Mouse (Mus musculus): ENCODE measurements around the gene Ccl26.
"Not testable (repeated sequence)": the region's sequence is repeated elsewhere in the genome, so short reads cannot be mapped to it uniquely, and the experiment has no call there.

Ccl26 gene

DNA sequence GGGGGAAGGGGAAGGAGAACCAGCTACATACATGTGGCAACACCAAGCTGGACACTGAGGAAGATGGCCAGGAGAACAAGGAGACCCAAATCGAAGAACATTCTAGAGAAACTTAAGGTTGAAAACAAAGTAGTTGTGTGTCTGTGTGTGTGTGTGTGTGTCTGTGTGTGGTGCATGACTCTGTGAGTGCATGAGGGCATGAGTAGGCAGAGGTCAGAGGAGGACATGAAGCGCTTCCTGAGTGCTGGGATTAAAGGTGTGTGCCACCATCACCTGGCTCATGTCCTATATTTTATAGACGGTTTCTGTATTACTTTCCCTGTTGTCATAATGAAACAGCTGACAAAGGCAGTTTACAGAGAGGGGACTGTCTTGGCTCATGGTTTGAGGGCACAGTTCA lies at the start of gene Ccl26:
Ccl26 (minus strand) TSS at position 101 of the 400 bp plus-strand sequence.
- DNase-seq (ENCODE audit: extremely low read depth, low read depth, low spot score) = no peak

DNA sequence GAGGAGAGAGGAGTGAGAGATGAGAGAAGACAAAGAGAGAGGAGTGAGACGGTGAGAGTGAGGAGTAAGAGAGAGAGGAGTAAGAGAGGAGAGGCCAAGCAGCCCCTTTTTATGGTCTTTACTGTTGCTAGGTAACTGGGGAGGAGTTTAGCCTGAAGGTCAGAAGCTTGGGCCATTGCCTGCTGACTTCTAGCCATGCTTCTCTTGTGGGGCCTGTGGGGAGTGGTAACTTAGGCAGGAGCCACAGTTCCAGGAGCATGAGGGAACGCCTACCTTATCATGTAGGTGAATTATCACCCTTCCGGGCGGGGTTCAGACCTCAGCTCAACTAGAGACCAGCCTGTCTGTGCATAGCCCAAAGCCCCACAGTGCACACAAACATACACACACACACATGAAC lies 46.4 kb upstream of the Ccl26 start:
- no peak for DNase-seq (ENCODE audit: extremely low read depth, low read depth, low spot score)

DNA sequence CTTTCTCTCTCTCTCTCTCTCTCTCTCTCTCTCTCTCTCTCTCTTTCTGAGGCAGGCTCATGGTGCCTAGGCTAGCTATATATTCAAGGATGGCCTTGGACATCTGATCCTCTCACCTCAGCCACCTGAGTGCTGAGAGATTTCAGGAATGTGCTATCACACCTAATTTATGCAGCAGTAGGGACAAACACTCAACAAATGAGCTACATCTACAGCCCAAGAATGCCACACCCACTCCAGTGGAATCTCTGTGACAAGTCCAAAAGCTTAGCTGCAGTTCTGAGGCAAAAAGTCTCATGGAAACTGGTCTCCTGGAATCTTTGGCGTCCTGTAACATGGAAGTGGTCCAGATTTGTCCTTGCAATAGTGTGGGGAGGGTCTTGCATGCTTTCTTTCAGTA lies 44.2 kb upstream of the Ccl26 start:
- no peak for DNase-seq (ENCODE audit: extremely low read depth, low read depth, low spot score)

DNA sequence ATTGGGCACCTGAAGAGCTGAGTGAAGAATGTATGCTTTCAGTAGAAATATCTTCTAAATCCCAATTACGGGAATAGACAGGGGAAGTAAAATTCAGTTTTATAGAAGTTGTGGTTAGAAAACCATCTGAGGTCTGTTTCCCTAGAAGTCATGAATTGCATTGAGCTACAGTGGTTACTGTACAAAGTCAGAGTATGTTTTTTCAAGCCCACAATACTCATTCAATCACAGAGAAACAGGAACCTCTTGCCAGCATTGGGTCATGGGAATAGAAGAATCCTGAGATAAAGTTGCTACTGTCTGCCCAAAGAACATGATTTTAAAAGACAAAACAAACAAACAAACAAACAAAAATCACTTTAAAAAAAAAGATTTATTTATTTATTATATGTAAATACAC lies 43.3 kb upstream of the Ccl26 start:
- not testable (repeated sequence) for DNase-seq (ENCODE audit: extremely low read depth, low read depth, low spot score)

DNA sequence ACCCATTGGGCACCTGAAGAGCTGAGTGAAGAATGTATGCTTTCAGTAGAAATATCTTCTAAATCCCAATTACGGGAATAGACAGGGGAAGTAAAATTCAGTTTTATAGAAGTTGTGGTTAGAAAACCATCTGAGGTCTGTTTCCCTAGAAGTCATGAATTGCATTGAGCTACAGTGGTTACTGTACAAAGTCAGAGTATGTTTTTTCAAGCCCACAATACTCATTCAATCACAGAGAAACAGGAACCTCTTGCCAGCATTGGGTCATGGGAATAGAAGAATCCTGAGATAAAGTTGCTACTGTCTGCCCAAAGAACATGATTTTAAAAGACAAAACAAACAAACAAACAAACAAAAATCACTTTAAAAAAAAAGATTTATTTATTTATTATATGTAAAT lies 41.3 kb upstream of the Ccl26 start:
- not testable (repeated sequence) for DNase-seq (ENCODE audit: extremely low read depth, low read depth, low spot score)

DNA sequence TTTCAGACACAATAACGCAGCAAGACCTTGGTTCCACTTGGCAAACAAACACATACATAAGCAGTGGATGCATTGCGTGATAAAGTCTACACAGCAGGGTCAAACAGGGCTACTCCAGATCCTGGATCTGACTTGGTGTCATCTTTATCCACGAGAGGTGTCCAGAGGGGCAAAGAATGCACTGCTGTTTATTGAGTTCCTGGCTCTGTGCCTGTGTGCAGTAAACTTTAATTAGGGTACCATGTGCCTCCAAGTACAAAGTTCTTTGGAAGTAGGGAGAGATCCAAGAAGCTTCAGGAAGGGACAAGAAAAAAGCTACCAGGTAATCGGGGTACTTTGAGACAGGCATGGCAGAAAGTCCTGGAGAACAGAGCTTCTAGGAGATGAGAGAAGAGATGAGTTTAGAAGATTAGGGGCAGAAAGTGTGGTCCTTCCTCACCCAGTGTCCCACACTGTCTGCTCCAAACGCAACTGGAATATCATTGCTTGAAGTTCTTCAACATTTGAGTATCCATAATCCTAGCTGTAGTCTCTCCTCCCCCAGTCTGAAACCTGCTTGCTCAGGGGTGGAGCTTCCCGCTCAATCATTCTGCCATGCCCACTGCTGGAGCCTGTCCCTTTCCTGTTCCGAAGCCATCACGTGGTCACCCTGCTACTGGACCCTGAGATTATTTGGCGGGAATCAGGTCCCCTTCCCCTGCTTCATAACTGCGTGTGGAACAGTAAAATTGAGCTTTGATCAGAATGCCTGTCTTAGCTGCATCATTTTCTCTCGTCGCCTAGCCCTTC lies 26.8 kb upstream of the Ccl26 start:
- DNase-seq (ENCODE audit: extremely low read depth, low read depth, low spot score) = no peak

DNA sequence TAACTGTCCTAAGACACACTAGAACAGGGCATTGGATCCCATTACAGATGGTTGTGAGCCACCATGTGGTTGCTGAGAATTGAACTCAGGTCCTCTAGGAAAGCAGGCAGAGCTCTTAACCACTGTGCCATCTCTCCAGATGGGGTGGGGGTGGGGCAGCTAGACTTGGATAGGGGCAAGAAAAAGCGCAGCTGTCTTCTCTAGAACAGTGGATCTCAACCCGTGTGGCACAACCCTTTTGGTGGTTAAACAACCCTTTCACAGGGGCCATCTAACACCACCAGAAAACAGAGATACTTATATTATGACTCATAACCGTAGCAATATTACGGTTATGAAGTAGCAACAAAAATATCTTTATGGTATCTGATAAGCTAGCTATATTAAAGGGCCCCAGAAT lies 24.4 kb upstream of the Ccl26 start:
- no peak for DNase-seq (ENCODE audit: extremely low read depth, low read depth, low spot score)

DNA sequence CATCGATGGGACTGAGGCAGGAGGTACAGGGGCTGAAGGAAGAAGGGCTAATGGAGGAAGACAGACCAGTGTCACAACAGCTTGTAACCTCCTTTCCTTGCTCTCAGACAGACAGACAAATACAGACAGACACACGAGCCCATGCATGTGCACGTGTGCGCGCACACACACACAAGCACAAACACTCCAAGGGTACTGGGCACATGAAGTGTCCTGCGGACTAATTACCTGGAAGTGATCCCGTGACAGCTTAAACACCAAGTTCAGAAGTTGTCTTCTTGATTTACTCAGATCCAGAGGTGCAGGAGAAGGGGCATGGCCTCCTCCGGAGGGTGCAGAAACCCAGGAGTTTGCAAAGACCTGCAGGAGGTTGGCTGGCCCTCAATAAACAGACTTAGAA lies 22.3 kb upstream of the Ccl26 start:
- no peak for DNase-seq (ENCODE audit: extremely low read depth, low read depth, low spot score)

DNA sequence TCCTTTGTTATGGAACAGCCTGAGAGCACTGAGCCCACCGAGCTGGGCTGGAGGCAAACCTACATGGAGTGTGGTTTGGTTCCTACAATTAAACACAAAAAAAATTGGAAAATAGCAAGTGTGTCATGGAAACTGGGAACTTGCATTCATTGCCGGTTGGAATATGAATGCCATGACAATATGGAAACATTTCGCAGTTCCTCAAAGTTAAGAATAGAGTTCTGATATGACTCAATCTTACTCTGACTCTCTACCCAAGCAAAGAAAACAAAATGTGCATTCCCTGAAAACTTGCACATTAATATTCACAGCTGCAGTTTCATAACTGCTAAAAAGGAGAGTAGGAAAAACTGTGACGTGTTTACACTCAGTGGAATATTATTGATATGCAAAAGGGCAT lies 19.0 kb upstream of the Ccl26 start:
- no peak for DNase-seq (ENCODE audit: extremely low read depth, low read depth, low spot score)

DNA sequence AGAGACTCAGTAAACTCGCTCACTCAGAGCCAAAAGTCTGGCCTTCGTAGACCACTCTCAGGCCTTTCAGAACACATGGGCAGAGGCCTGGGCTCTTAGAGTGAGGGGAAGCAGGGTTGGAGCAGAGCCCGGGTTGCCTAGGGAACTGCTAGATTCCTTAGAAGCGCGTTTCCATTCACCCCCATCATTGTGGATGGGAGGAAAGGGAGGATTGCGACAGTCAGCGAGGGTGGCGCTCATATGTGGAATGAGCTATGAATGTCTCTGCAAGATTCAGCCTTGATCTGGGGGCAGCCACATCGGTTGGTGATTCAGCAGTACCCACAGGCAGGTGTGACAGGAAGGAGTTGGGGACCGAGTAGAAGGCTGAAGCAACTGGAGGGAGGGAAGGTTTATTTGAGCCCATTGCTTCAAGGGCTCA lies 16.0 kb upstream of the Ccl26 start:
- DNase-seq (ENCODE audit: extremely low read depth, low read depth, low spot score) = no peak

DNA sequence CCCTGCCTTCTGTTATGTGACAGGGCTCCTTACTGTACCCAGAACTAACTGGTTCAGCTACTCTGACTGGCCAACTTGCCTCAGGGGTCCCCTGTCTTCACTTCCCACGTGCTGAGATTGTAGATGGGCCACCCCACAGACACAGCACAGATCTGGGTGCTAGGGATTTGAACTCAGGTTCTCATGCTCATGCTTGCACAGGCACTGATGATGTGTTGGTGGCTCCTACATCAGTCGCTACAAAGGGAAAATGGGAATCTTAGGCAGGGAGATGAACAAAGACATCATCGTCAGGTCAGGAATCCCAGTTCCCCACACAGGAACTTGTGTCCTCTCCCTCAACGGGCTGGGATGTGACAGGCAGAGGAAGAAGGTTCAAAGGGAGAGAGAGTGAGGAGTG lies 12.7 kb upstream of the Ccl26 start:
- DNase-seq (ENCODE audit: extremely low read depth, low read depth, low spot score) = no peak

DNA sequence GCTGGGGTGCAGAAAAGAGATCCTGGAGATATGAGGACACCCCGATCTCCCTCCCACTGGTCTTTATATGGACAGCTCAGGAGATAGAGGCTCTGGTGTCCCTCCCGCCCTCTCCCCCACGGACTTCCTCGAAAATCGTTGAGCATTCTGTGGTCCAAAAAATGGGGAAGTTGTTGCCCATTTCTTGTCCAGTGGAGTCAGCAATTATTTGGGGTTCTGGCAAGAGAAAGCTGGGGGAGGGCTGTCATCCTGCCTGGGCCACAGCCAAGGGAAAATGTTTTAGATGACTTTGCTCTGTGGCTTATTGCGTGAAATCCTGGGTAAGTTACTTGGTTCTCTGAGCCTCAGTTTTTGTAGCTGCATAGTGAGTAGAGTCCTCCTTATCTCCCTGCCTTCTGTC lies 9.6 kb upstream of the Ccl26 start, which contains the start of gene Ccl24:
Ccl24 (minus strand) TSS at position 44 of the 400 bp plus-strand sequence.
- DNase-seq (ENCODE audit: extremely low read depth, low read depth, low spot score) = no peak

DNA sequence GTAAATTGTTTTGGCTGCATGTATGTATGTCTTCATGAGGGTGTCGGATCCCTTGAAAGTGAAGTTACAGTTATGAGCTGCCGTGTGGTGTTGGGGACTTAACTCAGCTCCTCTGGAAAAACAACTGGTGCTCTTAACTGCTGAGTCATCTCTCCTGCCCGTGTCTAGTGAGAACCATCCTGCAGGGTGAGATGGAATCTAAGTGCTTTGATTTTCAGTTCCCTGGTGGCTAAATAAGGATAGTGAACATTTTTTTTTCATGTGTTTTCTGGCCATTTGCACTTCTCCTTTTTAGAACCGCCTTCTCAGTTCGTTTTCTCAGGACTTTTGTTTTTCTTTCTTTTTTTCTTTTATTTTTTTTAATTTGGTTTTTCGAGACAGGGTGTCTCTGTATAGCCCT lies 5.3 kb upstream of the Ccl26 start:
- no peak for DNase-seq (ENCODE audit: extremely low read depth, low read depth, low spot score)

DNA sequence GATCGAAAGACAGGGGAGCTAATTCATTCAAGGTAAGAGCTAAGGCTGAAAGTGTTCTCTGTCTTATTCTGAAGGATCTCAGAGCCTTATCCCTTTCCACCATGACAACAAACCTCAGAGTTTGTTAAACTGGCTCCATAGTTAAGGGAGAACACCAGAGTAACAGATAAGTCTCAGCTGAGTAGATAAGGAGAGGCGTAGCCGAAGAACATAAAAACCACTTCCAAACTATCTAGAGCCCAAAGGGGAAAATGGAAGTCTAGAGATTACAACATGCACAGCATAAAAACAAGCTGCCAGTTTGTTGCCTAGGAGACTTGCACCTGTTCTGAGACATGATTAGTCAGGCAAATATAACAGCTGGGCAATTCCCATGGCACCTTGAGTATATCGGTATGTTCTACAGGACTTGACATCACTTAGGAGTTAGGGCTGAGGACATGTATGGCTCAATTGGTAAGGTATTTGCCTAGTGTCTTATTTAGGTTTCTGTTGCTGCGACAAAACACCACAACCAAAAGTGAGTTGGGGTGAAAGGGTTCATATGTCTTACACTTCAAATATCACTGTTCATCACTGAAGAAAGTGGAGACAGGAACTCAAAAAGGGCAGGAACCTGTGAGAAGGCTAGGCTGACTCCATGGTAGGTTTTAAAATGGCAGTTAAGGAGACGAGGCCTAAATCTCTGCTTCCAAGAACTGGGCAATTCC lies 4.3 kb upstream of the Ccl26 start:
- DNase-seq (ENCODE audit: extremely low read depth, low read depth, low spot score) = no peak

DNA sequence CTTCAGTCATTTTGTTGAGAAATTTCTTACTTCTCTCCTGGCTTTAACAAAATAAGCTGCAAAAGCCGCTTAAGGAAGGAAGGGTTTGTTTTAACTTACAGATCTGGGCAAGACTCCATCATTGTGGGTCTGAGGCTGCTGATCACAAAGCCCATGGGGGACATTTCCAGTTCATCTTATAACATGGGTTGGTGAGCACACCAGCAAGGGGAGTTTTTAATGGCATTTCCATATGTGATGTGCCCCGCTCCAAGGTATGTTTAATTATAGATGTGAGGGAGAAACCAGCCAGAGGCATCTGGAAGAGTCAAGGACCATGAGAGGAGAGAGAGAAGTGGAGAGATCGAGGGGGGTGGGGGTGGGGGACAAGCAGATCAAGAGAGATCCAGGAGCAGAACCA lies 5.7 kb downstream of the Ccl26 start:
- DNase-seq (ENCODE audit: extremely low read depth, low read depth, low spot score) = no peak

DNA sequence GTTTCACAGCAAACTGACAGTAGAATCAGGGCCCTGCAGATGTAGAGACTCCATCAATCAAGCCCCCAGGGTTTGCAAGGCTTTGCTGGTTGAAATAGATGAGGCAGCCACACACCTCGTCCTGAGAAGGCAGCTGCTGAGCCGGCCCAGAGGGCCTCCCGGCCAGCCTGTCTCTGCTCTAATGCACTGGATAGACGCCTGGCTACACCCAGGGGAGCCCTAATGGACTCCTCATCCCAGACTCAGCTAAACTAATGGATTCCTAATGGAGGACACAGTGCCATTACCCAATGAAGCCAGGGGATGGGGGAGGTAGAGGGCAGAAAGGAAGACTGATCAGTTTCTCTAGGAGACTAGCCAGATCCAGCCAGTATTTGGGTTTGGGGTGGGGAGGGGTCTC lies 6.3 kb downstream of the Ccl26 start:
- DNase-seq (ENCODE audit: extremely low read depth, low read depth, low spot score) = no peak

DNA sequence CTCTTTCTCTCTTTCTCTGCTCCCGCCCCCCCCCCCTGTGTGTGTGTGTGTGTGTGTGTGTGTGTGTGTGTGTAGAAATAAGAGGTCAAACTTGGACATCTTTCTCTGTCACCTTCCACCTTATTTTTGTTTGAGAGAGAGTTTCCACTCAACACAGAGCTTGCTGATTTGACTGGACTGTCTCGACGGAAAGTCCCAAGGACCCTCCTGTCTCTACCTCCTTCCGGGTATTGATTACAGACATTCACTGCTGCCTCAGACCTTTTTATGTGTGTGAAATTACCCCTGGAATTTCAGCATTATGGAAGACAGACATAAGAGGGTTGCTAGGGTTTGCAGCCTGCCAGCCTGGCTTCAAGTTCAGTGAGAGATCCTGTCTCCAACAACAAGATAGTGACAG lies 7.1 kb downstream of the Ccl26 start:
- no peak for DNase-seq (ENCODE audit: extremely low read depth, low read depth, low spot score)

DNA sequence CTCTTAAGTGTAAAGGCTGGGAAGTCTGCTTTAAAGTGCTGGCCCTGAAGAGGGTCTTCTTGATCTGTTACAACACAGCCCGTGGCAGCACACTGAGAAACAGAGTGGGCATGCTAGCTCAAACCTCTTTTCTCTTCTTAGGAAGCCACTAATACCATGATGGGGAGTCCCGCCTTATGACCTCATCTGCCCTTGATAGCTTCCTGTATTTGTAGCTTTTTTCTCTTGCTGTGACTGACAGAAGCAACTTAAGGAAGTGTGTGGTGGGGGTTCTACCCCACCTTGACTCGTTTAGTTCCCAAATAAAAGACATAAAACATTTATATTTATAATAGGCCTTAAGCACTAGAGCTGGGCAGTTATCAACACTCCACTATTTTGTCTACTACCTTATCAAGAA lies 11.8 kb downstream of the Ccl26 start:
- DNase-seq (ENCODE audit: extremely low read depth, low read depth, low spot score) = no peak

DNA sequence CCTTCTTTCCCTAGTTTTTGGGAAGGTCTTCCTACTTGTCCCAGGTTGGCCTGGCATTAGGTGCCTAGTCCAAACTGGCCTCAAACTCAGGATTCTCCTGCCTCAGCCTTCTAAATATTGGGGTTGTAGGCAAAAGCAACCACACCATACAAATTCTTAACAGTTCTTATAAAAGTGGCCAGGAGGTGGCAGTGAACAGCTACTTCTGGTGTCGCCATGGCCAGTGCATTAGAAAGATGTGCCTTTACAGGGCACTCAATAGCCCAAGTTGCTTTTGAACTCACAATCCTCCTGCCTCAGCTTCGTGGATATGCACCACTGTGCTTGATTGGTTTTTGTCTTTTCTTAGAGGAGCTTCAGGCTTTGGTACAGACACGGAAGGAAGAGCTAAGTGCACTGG lies 12.5 kb downstream of the Ccl26 start:
- DNase-seq (ENCODE audit: extremely low read depth, low read depth, low spot score) = no peak

DNA sequence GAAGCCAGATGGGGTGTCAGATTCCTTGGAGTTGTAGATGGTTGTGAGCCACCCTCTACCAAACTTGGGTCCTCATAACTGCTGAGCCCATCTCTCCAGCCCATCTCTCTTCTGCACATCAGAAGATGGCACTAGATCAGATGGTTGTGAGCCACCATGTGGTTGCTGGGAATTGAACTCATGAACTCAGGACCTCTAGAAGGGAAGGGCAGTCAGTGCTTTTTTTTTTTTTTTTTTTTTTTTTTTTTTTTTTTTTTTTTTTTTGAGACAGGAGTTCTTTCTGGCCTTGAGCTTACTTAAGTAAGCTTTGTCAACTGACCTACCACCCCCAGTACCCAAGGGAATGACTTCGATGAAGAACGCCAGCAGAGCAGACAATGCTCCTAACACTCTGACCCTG lies 15.4 kb downstream of the Ccl26 start:
- no peak for DNase-seq (ENCODE audit: extremely low read depth, low read depth, low spot score)

DNA sequence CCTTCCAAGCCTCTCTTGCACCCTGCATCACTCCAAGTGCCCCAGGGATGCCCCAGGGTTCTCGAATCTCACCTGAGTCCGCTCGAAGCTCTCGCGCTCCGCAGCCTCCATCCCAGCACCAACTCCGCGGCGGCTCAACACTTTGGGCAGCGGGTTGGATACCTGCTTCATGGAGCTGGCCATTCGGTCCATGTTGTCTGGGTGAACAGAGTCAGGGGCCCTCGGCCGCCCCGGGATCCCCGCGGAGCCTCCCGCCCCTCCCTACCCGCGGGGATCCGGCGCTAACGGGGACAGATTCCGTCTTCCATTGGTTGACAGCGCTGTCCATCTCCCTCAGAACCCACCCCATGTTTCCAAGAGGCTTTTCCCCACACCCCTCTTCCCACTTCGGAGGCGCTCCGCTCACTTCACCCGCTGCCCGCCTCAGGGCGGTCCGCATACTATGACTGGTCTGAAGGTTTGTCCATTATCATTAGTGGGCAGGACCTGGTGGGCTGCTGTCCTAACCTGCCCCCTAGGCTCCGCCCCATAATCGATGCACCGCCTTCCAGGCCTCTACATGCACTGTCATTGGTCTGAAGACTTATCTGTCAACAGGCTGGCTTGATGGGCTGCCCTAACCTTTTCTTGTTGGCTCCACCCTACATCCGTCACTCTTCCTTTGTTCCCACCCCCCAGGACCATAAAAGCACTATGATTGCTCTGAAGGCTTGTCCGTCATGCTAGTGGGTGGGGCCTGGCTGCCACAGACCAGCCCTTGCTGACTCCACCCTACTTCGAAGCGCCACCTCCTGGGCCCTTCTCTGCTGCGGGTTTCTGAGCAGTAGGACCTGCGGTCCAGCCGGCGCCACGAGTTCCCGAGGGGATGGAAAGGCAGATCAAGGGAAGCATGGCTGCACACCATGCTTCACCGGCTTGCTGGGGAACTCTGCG lies 18.2 kb downstream of the Ccl26 start, which contains the start of gene Hip1:
Hip1 (minus strand) TSS at position 256 of the 933 bp plus-strand sequence.
- peak; percentile 76 for DNase-seq (ENCODE audit: extremely low read depth, low read depth, low spot score)

Data from fat pad, adult 2 months (tissue).